Mouse (Mus musculus) bone marrow, adult 2 months (tissue): ENCODE data around the gene 2410004P03Rik. TPM values are rescaled to one million over a fixed set of nuclear protein-coding genes. Genes with fewer than 3 reads are reported as not detected.
A peak's percentile ranks its signal among the peaks of the same experiment; 100 is the strongest.

ENCODE experiments used
- H3K27ac ChIP-seq: fragments of 200-500 bp; 2 replicates; pipeline ENCODE4 v1.5.1; 2012; ENCODE audit warnings: low read depth, mild to moderate bottlenecking, control low read depth, inconsistent platforms, low read length; ENCODE audit not compliant: control insufficient read depth, poor library complexity, insufficient read depth
- H3K4me1 ChIP-seq: fragments of 200-500 bp; 2 replicates; pipeline ENCODE4 v1.6.1; 2011; ENCODE audit warnings: low read length; ENCODE audit not compliant: control insufficient read depth, insufficient read depth
- H3K4me3 ChIP-seq: fragments of 200-500 bp; replicated peaks from 2 replicates; pipeline ENCODE3; 2011; ENCODE audit warnings: mild to moderate bottlenecking, low read depth, low read length, control low read depth; ENCODE audit not compliant: control insufficient read depth
- CTCF ChIP-seq: fragments of 200-500 bp; IDR thresholded peaks from 2 replicates; pipeline ENCODE4 v1.5.1; 2011; ENCODE audit warnings: low read length, control low read depth; ENCODE audit not compliant: control insufficient read depth, insufficient read depth
- POLR2A ChIP-seq: fragments of 200-500 bp; IDR thresholded peaks from 2 replicates; pipeline ENCODE4 v1.6.1; 2011; ENCODE audit warnings: low read depth, mild to moderate bottlenecking, control low read depth, low read length, borderline replicate concordance; ENCODE audit not compliant: control insufficient read depth
- whole genome bisulfite sequencing: fragments of 180-500 bp; shearing (Covaris S2); methylation state at CpG from one replicate; pipeline ENCODE4 v1.1.7; 2018; 5-methylcytosine and 5-hydroxymethylcytosine counted together
- polyA plus RNA-seq: library from polyadenylated mRNA; stranded (reverse); fragments of >200 nt; gene quantifications from 2 replicates; pipeline ENCODE4 v1.2.4, GENCODE M21; 2011; ENCODE audit warnings: low replicate concordance; ENCODE audit not compliant: missing spikeins, insufficient read depth, insufficient read length

2410004P03Rik gene
- polyA plus RNA-seq, 1 experiment: 0.57 TPM

DNA sequence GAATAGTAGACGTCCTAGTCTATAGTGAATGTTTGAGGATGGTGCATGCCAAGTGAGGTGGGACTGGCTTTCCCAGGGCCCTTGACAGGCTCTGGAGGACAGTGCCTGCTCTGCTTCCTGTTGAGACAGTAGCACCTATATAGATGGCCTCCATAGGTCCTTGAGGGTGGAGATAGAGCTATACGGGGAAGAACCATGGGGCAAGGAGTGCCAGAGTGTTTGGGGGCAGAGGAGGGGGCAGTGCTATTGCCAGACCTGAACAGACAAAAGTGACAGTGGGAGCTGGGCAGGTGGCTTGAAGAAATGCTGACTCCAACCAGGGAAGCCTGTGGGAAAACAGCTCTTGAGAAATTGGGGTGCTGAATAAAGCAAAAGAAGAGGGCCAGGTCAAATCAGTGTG, 17.2 kb downstream of the 2410004P03Rik start:
- Histone ChIP-seq H3K4me1 (peaks cover 7% of the 10 kb centered on the region), H3K27ac (no peak overlapping the region)
- 83% methylated on average over 2 of the region's 2 CpGs for WGBS

DNA sequence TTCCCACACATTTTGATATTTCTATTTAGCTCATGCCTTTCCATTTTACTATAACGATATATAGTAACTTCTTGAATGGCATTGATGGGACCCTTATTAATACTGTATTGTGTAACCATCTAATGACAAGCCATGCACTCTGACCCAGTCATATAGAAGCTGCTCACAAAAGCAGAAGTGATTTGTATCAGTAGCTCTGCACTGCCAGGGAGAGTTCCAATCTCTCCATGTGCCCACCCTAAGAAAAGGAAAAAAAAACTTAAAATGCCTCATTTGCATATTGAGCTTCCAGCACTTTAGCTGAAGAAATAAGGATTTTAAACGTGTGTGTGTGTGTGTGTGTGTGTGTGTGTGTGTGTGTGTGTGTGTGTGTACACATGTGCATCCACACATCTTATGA, 19.2 kb downstream of the 2410004P03Rik start:
- Histone ChIP-seq H3K27ac (no peak overlapping the region), H3K4me1 (peaks cover 3% of the 10 kb centered on the region; the same call in 1 of the 2 replicates), H3K4me3 (no peak overlapping the region)
- WGBS: 77% methylated on average over 2 of the region's 2 CpGs
- TF ChIP-seq POLR2A: no peak
- TF ChIP-seq CTCF: no peak

More for the DNA sequence above, 17.2 kb downstream of the 2410004P03Rik start:
- no peak overlapping the region for H3K4me3 ChIP-seq
- TF ChIP-seq CTCF: no peak
- TF ChIP-seq POLR2A: no peak

DNA sequence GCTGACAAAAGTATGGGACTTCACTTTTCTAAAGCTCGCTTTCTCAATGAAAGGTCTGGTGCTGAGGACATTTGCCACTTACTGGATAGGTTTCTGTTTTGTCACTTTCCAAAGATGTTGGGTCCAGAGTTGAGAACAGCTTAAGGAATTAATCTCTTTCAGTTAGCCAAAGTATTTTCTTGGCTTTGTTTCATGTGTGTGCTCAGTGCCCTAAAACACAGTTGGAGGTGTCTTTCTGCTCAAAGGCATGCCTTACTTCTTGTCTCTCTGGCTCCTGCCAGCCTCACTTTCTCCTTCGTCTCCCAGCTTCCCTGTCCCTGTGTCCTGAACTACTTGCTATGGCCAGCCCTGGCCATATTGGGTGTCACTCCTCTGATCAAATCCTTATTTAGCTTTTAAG, 20.2 kb downstream of the 2410004P03Rik start:
- 83% methylated on average over 2 of the region's 2 CpGs for WGBS
- Histone ChIP-seq H3K4me3 (no peak overlapping the region), H3K4me1 (peaks cover under 1% of the 10 kb centered on the region; the same call in 1 of the 2 replicates), H3K27ac (no peak overlapping the region)
- TF ChIP-seq POLR2A (no peak), CTCF (no peak)

DNA sequence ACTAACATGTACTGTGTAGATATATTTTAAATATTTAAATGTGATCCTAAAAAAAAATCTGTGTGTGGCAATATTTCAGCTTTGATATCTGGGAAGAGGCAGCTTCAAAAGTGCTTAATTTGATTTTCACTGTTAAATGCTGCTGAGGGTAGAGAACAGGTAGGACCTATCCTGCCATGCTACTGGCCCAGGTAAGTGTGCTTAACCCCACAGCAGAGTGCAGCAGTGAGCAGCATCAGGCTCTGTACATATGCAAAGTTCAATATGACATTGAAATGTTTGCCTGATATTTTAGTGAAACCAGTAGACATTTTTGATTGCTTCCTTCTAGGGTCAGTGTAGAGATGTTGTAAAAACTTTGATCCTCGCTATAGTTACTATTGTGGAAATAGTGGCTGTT, 25.7 kb downstream of the 2410004P03Rik start:
- Histone ChIP-seq H3K27ac (no peak overlapping the region), H3K4me3 (no peak overlapping the region), H3K4me1 (no peaks in the 10 kb centered on the region)
- TF ChIP-seq POLR2A: no peak
- peak; percentile 19; the same call in 1 of the 2 replicates for TF ChIP-seq CTCF
- 91% methylated on average over 1 of the region's 1 CpGs for WGBS

DNA sequence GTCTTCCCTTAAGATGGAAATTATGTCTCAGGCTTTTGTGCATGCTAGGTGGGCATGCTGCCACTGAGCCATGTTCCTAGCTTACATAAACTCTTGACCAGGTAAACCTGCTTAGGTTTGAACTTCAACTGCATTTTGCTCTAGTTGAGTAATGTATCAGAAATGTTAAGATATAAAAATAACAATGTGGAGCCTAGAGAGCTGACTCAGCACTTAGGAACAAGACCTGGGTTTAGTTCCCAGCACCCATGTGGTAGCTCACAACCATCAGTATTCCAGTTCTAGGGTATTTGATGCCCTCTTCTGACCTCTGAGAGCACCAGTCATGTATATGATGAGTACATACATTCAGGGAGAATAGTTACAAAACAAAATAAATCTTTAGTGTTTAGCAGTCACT, 34.4 kb downstream of the 2410004P03Rik start:
- TF ChIP-seq CTCF (no peak), POLR2A (no peak)
- no peaks in the 10 kb centered on the region for H3K4me1 ChIP-seq
- no peak overlapping the region for H3K4me3 ChIP-seq
- H3K27ac ChIP-seq: no peak overlapping the region

DNA sequence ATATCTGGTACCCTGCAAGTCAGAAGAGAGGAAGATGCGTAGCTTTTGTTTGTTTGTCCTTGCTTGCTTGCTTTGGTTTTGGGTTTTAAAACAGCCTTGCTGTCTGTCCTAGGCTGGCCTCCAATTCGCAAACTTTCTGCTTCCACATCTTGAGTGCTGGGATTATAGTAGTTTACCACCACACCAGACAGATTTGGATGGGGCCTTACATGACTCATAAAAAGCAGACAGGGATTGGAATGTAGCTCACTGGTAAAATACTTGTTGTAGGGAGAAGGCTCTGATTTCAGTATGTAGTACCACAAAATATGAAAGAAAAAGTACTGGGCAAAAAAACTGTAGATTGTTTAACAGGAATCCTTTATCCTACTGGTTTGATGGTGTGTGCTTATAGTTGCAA, 44.7 kb downstream of the 2410004P03Rik start:
- no peak for TF ChIP-seq POLR2A
- TF ChIP-seq CTCF: no peak
- no peak overlapping the region for H3K27ac ChIP-seq
- WGBS: 93% methylated on average over 2 of the region's 2 CpGs
- H3K4me3 ChIP-seq: no peak overlapping the region
- H3K4me1 ChIP-seq: no peaks in the 10 kb centered on the region; the same call in 1 of the 2 replicates

DNA sequence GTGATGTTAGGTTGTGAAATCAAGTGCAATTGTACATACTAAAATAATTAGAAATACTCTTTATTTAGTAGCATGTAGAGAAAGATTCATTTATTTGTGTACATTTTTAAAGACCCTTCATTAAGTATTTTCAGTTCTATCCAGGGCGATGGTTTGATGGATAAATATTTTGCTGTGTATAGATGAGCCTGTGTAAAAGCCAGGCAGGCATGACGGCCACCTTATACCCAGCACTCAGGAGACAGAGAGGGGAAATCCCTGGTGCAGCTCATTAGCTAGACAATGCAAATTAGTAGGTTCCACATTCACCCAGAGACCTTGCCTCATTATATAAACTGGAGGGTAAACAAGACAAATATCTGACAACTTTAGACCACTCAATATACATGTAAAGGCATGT, 48.2 kb downstream of the 2410004P03Rik start:
- 87% methylated on average over 2 of the region's 2 CpGs for WGBS
- no peak for TF ChIP-seq POLR2A
- Histone ChIP-seq H3K27ac (no peak overlapping the region), H3K4me3 (no peak overlapping the region), H3K4me1 (no peaks in the 10 kb centered on the region; the same call in 1 of the 2 replicates)

DNA sequence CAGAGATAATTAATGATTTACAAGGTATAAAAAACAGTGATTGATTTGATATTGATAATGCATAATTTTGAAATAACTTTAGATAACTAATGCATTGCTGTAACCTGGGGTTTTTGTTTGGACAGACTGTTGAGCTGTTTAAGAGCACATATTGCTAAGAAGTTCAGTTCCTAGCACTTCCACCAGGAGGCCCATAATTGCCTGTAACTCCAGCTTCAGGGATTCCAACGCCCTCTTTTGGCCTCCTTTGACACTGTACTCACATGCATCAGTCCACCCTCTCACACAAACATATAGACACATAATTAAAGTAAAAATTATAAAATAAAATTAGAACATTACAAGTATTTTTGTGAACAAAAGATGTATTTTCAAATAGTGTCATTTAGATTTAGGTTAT, 52.7 kb downstream of the 2410004P03Rik start:
- WGBS: 80% methylated on average over 1 of the region's 1 CpGs
- Histone ChIP-seq H3K4me1 (no peaks in the 10 kb centered on the region), H3K4me3 (no peak overlapping the region), H3K27ac (no peak overlapping the region)
- TF ChIP-seq CTCF (peak; percentile 17; the same call in 1 of the 2 replicates), POLR2A (no peak)

Other genes with a start within 250 kb of the 2410004P03Rik start
- gene Greb1, start 210.8 kb downstream of the 2410004P03Rik start, polyA plus RNA-seq: not detected in 2 replicates
- 9.1 and 9.9 TPM in 2 replicates for gene E2f6, start 200.8 kb downstream of the 2410004P03Rik start, polyA plus RNA-seq
- gene Rock2, start 116.8 kb downstream of the 2410004P03Rik start, polyA plus RNA-seq: 16.7 and 24.1 TPM in 2 replicates
- 9.8 and 14.7 TPM in 2 replicates for gene Pqlc3, start 11.3 kb downstream of the 2410004P03Rik start, polyA plus RNA-seq
- gene Kcnf1, start 165.2 kb upstream of the 2410004P03Rik start, polyA plus RNA-seq: 0.66 and 1.1 TPM in 2 replicates